Mouse (Mus musculus) intestine, embryonic 14.5 days (tissue): ENCODE data around the gene Nabp2. TPM values are rescaled to one million over a fixed set of nuclear protein-coding genes. Genes with fewer than 3 reads are reported as not detected.
A peak's percentile ranks its signal among the peaks of the same experiment; 100 is the strongest.

Source experiments
- ATAC-seq: fragments of 200-750 bp; cut with Nextera tagmentation; replicated peaks from 2 replicates; pipeline ENCODE4 v1.8.0; 2017; ENCODE audit warnings: low read depth, moderate number of reproducible peaks, moderate TSS enrichment, moderate library complexity; ENCODE audit not compliant: low FRiP score, low TSS enrichment
- DNase-seq: peaks from one replicate; pipeline ENCODE4 v3.0.0-alpha.2; 2018; ENCODE audit warnings: low spot score
- H3K27ac ChIP-seq: fragments of 300-500 bp; sonication (generic); 2 replicates; pipeline ENCODE4 v1.5.1; 2014; ENCODE audit warnings: low read depth, mild to moderate bottlenecking, control low read depth
- H3K27me3 ChIP-seq: fragments of 300-500 bp; sonication (generic); replicated peaks from 2 replicates; pipeline ENCODE4 v1.6.1; 2014; ENCODE audit warnings: low read length, control low read depth; ENCODE audit not compliant: control insufficient read depth, insufficient read depth
- H3K36me3 ChIP-seq: fragments of 300-500 bp; sonication (generic); 2 replicates; pipeline ENCODE4 v1.6.1; 2014; ENCODE audit warnings: low read length, control low read depth; ENCODE audit not compliant: control insufficient read depth, insufficient read depth
- H3K4me1 ChIP-seq: fragments of 300-500 bp; sonication (generic); replicated peaks from 2 replicates; pipeline ENCODE4 v1.6.1; 2014; ENCODE audit warnings: low read length, control low read depth, mixed read lengths; ENCODE audit not compliant: control insufficient read depth, insufficient read depth
- H3K4me2 ChIP-seq: fragments of 300-500 bp; sonication (generic); 2 replicates; pipeline ENCODE4 v1.6.1; 2014; ENCODE audit warnings: low read length
- H3K4me3 ChIP-seq: fragments of 300-500 bp; sonication (generic); 2 replicates; pipeline ENCODE4 v1.5.1; 2014; ENCODE audit warnings: low read depth, low read length, control low read depth, mixed read lengths
- H3K9ac ChIP-seq: fragments of 300-500 bp; sonication (generic); 2 replicates; pipeline ENCODE4 v1.6.1; 2014; ENCODE audit warnings: mild to moderate bottlenecking, low read length
- H3K9me3 ChIP-seq: fragments of 300-500 bp; sonication (generic); 2 replicates; pipeline ENCODE4 v1.6.1; 2016; ENCODE audit warnings: low read length, control low read depth; ENCODE audit not compliant: control insufficient read depth
- WGBS: fragments of 180-500 bp; shearing (Covaris S2); extraction: QIAGEN DNeasy Blood & Tissue Kit; methylation state at CpG from one replicate; pipeline ENCODE4 v1.1.7; 2014; 5-methylcytosine and 5-hydroxymethylcytosine counted together
- polyA plus RNA-seq: library from polyadenylated mRNA; unstranded; fragments of >200 nt; fragmentation: Nextera tagmentation; extraction: Ambion mirVana; gene quantifications from 2 replicates; pipeline ENCODE4 v1.2.1, GENCODE M21; 2014

The Nabp2 gene
- polyA plus RNA-seq, 1 experiment from 2014 or later: 99.1 TPM

- no peak for DNase-seq
- H3K4me1 ChIP-seq: peaks cover 23% of the 10 kb centered on the region
- 83% methylated on average over 5 of the region's 5 CpGs for WGBS
- H3K4me2 ChIP-seq: no peak overlapping the region
- H3K9ac ChIP-seq: no peak overlapping the region
- no peak overlapping the region for H3K4me3 ChIP-seq
- ATAC-seq: no peak
- H3K36me3 ChIP-seq: peaks cover 58% of the 10 kb centered on the region
- no peaks in the 10 kb centered on the region for H3K9me3 ChIP-seq
- H3K27ac ChIP-seq: no peak overlapping the region
- H3K27me3 ChIP-seq: no peaks in the 10 kb centered on the region
Observed at GRCm38 (mm10) chr10:128414848-128415247, 3.6 kb upstream of the Nabp2 start.

GRCm38 (mm10) chr10:128413076-128413475 lies 1.8 kb upstream of the Nabp2 start:
- Histone ChIP-seq H3K9ac (no peak overlapping the region), H3K4me3 (peak overlapping the region; percentile 91; the same call in 1 of the 2 replicates)
- WGBS: 65% methylated on average over 1 of the region's 1 CpGs

GRCm38 (mm10) chr10:128412558-128412957 lies 1.3 kb upstream of the Nabp2 start:
- H3K4me3 ChIP-seq: peak overlapping the region; percentile 91
- H3K36me3 ChIP-seq: peaks cover 40% of the 10 kb centered on the region
- peak overlapping the region; percentile 74 for H3K9ac ChIP-seq
- peak overlapping the region; percentile 97 for H3K4me2 ChIP-seq
- DNase-seq (no peak), ATAC-seq (no peak)
- H3K27ac ChIP-seq: peak overlapping the region; percentile 89; the same call in 1 of the 2 replicates
- WGBS: 44% methylated on average over 1 of the region's 1 CpGs
- no peaks in the 10 kb centered on the region for H3K27me3 ChIP-seq
- H3K4me1 ChIP-seq: peaks cover 28% of the 10 kb centered on the region
- no peaks in the 10 kb centered on the region for H3K9me3 ChIP-seq

More at GRCm38 (mm10) chr10:128413076-128413475, 1.8 kb upstream of the Nabp2 start:
- DNase-seq (no peak), ATAC-seq (no peak)
- H3K36me3 ChIP-seq: peaks cover 42% of the 10 kb centered on the region
- H3K4me1 ChIP-seq: peaks cover 28% of the 10 kb centered on the region
- no peak overlapping the region for H3K27ac ChIP-seq
- peak overlapping the region; percentile 97 for H3K4me2 ChIP-seq
- no peaks in the 10 kb centered on the region for H3K9me3 ChIP-seq
- no peaks in the 10 kb centered on the region for H3K27me3 ChIP-seq

- WGBS: 1% methylated on average over 14 of the region's 14 CpGs
- Histone ChIP-seq H3K4me3 (peak overlapping the region; percentile 91), H3K27me3 (no peaks in the 10 kb centered on the region), H3K27ac (peak overlapping the region; percentile 89), H3K36me3 (peaks cover 38% of the 10 kb centered on the region), H3K9ac (peak overlapping the region; percentile 74), H3K4me2 (peak overlapping the region; percentile 97), H3K4me1 (peaks cover 28% of the 10 kb centered on the region), H3K9me3 (no peaks in the 10 kb centered on the region)
- ATAC-seq (no peak), DNase-seq (no peak)
Observed at GRCm38 (mm10) chr10:128412055-128412381, 726 bp upstream of the Nabp2 start.

- peaks cover 34% of the 10 kb centered on the region for H3K36me3 ChIP-seq
- H3K9me3 ChIP-seq: no peaks in the 10 kb centered on the region
- peak overlapping the region; percentile 97 for H3K4me2 ChIP-seq
- no peak for ATAC-seq
- H3K27me3 ChIP-seq: no peaks in the 10 kb centered on the region
- peaks cover 28% of the 10 kb centered on the region for H3K4me1 ChIP-seq
- H3K4me3 ChIP-seq: peak overlapping the region; percentile 91
- 24% methylated on average over 4 of the region's 4 CpGs for WGBS
- H3K9ac ChIP-seq: peak overlapping the region; percentile 62
- no peak for DNase-seq
- peak overlapping the region; percentile 89 for H3K27ac ChIP-seq
Observed at GRCm38 (mm10) chr10:128410560-128410845, 789 bp downstream of the Nabp2 start.

- DNase-seq: peak; percentile 97
- WGBS: 6% methylated on average over 36 of the region's 36 CpGs
- peak; percentile 88 for ATAC-seq
- peak overlapping the region; percentile 59 for H3K9ac ChIP-seq
- H3K27ac ChIP-seq: peak overlapping the region; percentile 89
- H3K27me3 ChIP-seq: no peaks in the 10 kb centered on the region
- peaks cover 28% of the 10 kb centered on the region for H3K36me3 ChIP-seq
- H3K4me2 ChIP-seq: peak overlapping the region; percentile 97
- H3K9me3 ChIP-seq: no peaks in the 10 kb centered on the region
- H3K4me3 ChIP-seq: peak overlapping the region; percentile 91
- peaks cover 28% of the 10 kb centered on the region for H3K4me1 ChIP-seq
Observed at GRCm38 (mm10) chr10:128409692-128410559, 1.4 kb downstream of the Nabp2 start.

- no peak for ATAC-seq
- 20% methylated on average over 35 of the region's 35 CpGs for WGBS
- Histone ChIP-seq H3K9ac (peak overlapping the region; percentile 59), H3K36me3 (peaks cover 25% of the 10 kb centered on the region), H3K9me3 (no peaks in the 10 kb centered on the region), H3K27me3 (no peaks in the 10 kb centered on the region), H3K4me3 (peak overlapping the region; percentile 91), H3K27ac (peak overlapping the region; percentile 47; the same call in 1 of the 2 replicates), H3K4me1 (peaks cover 25% of the 10 kb centered on the region), H3K4me2 (peak overlapping the region; percentile 97)
- no peak for DNase-seq
Observed at GRCm38 (mm10) chr10:128408591-128409535, 2.4 kb downstream of the Nabp2 start.

- Histone ChIP-seq H3K27ac (no peak overlapping the region), H3K4me1 (peaks cover 9% of the 10 kb centered on the region; the same call in 1 of the 2 replicates), H3K9me3 (no peaks in the 10 kb centered on the region), H3K27me3 (no peaks in the 10 kb centered on the region), H3K36me3 (peaks cover 17% of the 10 kb centered on the region), H3K4me3 (no peak overlapping the region), H3K4me2 (no peak overlapping the region), H3K9ac (no peak overlapping the region)
- no peak for DNase-seq
- no peak for ATAC-seq
- 89% methylated on average over 7 of the region's 7 CpGs for WGBS
Observed at GRCm38 (mm10) chr10:128403931-128404330, 7.4 kb downstream of the Nabp2 start.
